Mouse (Mus musculus) urinary bladder, adult 2 months (tissue): ENCODE measurements around the gene Mfsd5. TPM values are rescaled to one million over a fixed set of nuclear protein-coding genes. Genes with fewer than 3 reads are reported as not detected.

Experiments used
- DNase-seq: peaks from one replicate; pipeline ENCODE4 v3.0.0; 2022; ENCODE audit warnings: low spot score
- polyA plus RNA-seq: library from polyadenylated mRNA; depleted of rRNA; stranded (reverse); fragments of >200 nt; gene quantifications from 2 replicates; pipeline ENCODE4 v1.2.3, GENCODE M21; 2012

Gene Mfsd5
- polyA plus RNA-seq, 1 experiment, result 64.4 TPM

DNA sequence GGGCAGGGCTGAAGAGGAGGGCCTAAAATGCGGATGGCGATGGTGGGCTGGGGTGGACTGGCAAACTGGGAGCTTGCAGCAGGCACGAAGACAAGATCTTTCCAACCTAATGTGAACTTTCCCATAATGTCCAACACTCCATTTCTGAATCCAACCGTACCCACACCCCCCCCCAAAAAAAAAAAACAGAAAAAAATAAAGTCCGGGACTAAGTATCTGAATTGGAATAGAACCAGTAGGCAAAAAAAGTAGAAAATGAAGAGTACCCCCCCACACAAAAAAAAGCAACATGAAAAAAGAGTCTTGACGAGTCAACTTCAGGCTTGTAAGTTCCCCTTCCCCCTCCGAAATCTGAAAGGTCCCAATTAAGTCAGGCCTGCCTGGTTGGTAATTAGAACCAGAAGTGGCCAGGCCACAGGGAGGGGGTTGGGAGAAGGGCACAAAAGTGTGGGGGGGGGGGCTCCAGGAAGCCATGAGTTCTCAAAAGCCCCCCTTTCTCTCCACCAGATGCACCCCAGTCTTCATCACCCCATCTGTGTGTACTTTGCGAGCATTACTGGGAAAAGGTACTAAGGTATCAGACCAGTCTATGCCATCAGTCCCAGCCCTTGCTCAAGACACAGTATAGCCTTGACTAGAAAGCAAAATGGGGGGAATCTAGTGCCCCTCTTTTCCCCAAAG lies 31.0 kb upstream of the Mfsd5 start:
- DNase-seq, result no peak

DNA sequence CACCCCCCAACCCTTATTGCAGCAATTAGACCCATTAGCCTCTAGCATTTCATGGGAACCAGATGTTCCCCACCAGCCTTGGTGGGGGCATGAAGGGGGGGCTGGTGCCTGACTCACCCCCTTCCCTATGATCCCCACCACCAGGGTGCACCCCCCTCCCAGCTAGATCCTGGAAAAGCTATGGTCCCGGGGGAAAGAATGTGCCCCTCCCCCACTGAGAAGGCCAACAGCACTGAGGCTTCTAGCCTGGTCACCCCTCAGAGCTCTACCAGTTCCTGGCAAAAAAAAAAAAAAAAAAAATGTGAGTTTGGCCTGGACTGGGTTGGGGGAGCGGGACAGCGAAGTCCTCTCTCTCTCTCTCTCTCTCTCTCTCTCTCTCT lies 30.5 kb upstream of the Mfsd5 start:
- no peak for DNase-seq

DNA sequence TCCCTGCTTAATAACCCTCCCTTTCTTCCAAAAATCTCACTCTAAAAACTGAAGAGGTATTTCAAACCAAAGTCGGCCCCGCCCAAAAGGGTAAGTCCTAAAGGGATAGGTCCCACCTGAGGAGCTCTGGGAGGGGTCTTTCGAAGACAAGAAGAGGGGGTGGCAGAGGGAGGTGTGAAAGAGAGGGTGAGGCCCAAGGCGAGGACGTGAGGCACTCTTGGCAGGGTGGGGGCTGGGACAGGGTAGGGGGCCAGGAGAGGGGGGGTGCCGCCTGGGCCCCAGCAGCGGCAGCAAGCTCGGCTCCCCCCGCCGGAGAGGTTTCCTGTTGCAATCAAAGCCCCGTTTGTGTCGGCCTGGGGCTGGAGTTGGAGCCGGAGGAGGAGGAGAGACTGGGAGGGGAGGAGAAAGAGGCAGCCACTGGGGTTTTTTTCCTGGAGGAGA lies 30.0 kb upstream of the Mfsd5 start:
- DNase-seq, result no peak

DNA sequence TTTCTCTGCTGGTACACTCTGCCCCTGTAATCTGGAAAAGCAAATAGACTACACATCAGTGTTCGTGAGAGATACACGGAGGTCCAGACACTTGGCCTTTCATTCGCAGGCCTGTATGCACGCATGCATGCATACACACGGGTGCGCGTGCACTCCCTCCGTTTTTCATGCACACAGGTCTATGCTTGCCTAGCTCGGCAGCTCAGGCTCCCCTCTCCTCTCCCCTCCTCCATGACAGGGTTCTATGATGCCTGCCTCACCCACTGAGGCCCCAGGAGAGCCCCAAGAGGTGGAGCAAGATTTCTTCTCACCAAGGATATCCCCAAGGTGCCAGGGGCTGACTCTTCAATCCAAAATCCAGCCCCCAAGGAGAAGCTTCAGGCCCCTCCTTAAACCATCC lies 29.3 kb upstream of the Mfsd5 start:
- DNase-seq, result no peak

DNA sequence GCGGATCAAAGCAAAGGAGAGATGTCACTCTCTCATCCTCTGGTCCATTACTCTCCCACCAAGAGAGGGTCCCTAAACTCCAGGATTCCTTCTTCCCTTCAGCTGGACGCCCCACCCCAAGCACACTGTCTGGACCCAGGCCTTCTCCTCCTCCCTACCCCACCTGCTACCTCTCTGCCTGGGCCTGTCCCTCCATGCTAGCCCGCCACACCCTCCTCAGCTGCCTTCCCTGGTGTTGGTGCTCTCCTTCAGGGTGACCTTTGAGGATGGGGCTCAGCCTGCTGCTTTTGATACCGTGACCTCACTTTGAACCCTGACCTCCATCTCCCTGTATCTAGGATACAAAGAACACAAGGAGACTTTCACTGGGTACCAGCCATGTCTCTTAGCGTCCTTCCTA lies 28.7 kb upstream of the Mfsd5 start:
- DNase-seq, result no peak

DNA sequence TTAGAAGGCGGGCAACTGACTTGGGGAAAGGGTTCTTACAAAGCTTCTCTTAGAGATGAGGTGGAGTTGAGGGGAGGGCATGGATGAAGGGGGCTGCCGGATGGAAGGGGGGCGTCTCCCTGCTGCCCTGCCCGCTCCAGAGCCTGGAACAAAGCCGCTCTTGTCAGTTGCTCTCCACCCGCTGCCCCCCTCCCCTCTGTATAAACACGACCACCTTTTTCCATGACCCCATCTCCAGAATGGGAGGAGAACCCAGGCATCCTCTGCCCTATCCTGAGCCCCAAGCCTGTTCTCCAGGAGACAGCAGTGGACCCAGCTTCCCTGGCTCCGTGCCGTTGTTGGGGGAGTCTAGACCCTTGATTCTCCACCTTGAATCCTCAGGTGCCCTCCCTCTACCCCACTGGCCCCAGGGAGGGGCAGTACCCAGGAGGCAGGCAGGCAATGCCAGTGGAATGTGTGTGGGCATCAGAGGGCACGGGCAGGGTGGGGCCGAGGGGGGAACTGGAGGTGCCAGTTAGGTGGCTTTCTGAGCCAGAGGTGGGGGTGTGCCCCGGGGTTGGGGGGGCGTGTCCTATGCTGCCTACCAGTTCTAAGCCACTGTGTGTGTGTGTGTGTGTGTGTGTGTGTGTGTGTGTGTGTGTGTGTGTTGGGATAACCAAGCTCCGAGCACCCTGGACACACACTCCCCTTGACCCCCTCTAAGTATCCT lies 23.6 kb upstream of the Mfsd5 start:
- no peak for DNase-seq

DNA sequence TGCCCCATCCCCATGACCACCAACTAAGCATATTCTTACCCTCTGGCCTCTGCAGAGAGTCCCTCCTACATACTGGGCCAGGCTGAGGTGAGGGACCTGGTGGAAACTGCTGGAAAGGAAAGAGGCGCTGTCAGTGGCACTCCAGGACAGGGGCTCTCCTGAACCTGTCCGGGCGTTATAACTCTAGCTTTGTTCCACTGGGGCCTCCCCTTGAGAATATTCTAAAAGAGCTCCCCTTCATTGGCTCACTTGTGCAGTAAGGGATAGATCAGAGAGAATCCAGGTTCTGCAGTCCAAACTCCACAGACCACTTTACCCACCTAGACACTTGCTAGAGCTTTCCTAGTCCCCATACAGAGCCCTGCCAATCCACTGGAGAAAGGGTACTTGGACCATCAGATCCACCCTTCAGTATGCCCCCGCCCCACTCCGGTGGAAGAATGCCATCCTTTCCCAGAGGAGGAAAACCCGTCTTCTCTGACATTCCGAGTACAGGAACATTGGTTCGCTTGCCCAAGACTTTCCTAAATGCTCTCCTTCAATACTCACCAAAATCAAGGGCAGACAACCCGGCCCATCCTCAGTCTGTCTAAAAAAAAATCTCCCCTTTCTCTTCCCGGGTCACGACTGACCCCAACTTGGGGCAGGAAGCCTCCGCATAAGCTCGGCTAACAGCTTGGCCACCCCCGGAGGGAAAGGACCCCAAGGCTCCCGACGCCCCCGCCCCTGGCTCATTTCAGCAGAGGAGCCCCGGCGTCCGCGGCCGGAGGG lies 22.6 kb upstream of the Mfsd5 start:
- DNase-seq, result no peak

DNA sequence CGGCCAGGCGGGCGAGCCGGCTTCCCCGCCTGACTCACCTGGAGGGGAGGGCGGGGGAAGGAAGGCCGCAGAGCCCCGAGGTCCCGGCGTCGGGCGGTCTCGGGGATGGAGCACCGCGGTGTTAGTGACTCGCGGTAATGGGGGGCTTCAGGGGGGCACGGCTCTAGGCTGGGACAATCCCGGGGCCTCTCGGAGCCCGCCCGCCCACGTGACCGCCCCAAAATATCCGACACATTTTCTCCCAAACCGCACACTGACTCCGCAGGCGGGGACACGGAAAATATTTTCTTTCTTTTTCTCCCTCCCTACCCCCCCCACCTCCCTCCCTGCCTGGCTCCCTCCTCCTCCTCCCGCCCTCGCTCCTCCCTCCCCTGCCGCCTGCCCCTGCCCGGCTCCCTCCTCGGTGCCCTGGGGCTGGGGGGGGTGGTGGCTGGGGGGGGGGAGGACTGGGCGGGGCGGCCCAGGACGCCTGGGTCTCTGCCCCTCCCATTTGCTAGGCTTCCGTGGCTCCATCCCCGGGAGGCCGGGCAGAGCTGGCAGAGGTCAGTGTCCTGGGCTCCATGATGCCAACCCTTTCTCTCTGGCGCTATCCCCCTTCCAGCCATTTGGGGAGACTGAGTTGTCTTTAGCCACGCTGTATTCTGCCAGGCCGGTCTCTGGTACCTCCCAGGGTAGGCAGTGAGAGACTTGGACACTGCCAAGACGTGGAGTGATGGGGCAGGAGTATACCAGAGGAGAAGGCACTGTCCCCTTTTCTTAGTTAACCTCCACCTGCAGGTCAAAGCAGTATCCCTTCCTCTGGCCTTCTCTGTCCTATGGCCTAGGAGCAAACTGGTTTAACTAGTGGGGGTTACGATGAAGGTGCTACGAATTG lies 21.8 kb upstream of the Mfsd5 start, which contains the start of gene Rarg:
Rarg (minus strand) TSS at position 316 of the 874 bp plus-strand sequence.
- no peak for DNase-seq

DNA sequence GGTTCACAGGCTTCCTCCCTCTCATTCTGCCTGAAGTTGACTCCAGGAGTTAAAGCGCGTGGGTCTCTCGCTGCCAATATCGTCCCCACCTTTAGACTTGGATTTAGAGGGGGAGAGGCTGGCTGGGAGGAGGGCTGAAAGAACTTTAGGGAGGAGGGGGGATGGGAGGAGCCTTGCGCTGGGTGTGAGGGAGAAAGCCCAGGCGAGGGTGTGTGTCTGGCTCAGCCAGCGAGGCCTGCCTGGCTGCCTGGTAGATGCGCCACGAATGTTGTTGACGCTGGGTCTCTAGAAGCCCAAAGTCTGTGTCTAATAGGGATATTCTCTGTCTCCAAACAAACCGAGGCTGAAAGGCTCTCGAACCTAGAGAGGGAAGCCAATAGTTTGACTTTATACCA lies 21.2 kb upstream of the Mfsd5 start:
- no peak for DNase-seq

DNA sequence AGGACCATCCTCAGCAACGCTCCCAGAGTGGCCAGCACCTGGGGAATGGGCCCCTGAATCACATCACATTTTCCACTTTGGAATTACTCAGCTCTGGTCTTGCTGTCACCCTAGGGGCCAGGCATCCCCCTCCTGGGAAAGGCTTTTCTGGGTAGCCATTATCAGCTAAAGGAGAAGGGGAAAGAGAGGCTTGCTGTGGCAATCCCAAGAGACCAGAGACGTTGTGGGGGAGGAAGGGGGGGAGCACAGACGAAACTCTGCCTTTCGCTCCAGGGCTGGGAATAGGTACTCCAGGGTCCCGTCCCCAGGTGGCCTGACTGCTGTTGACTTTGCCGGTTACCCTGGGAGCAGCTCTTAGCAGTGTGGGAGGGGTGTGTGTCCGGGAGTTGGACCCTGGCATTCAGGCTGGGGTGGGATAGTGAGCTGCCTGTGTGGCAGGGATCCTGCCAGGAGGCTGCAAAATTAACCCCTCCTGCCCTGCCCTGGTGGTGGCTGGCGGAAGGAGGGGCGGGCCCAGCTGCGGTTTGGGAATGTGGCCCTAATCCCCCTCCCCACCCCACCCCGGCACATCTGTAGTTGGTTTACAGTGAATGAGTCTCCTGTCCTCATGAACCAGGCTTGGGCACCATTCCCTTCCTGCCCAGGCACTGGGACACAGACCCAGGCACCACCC lies 20.5 kb upstream of the Mfsd5 start:
- DNase-seq, result no peak

DNA sequence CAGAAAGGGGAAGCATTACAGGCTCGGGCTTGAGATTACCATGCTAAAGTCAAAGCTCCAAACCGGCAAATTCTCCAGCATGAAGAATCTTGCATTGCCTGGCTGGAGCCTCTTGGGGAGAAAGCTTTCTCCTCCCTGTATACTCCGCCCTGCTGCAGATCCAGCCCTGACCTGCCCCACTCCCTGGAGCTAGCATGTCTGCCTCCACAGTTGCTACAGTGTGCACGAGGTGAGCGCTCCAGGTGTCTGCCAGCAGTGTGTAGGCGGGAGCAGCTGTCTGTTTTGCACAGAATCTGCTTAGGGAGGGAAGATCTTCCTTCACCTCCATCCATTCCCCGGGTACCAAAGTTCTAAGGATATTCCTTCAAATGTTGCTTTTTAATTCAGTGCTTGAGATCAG lies 16.7 kb upstream of the Mfsd5 start:
- DNase-seq, result no peak

DNA sequence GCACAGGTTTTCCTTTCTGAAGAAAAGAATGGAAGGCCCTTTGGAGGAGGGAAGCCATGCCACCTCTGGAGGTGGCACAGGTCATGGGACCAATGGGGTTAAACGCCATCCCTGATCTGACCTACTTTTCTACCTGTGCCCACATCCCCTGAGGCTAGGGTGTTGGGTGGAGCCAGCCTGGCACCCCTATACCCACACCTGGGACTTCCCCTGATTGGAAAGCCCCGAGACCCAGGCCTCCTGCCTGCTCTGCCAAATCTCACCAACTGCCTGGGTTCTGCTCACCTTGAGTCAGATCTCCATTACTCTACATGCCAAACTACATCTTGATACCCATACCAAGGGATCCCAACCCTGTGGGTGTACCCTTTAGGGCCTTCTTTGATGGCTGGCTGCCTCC lies 16.2 kb upstream of the Mfsd5 start:
- no peak for DNase-seq

DNA sequence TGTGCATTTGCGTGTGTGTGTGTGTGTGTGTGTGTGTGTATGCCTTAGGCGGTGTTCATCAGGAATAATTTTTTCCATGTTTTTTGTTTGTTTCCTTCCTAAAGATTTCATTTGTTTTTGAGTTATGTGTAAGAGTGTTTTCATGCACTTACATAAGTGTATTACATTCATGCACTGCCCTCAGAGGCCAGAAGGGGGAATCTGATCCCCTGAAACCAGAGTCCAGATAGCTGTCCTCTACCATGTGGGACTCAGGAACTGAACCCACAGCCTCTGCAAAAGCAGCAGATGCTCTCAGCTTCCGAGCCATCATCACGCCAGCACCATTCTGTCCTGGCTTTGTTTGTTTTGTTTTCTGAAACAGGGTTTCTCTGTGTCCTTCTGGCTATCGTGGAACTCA lies 13.7 kb upstream of the Mfsd5 start:
- DNase-seq, result no peak

DNA sequence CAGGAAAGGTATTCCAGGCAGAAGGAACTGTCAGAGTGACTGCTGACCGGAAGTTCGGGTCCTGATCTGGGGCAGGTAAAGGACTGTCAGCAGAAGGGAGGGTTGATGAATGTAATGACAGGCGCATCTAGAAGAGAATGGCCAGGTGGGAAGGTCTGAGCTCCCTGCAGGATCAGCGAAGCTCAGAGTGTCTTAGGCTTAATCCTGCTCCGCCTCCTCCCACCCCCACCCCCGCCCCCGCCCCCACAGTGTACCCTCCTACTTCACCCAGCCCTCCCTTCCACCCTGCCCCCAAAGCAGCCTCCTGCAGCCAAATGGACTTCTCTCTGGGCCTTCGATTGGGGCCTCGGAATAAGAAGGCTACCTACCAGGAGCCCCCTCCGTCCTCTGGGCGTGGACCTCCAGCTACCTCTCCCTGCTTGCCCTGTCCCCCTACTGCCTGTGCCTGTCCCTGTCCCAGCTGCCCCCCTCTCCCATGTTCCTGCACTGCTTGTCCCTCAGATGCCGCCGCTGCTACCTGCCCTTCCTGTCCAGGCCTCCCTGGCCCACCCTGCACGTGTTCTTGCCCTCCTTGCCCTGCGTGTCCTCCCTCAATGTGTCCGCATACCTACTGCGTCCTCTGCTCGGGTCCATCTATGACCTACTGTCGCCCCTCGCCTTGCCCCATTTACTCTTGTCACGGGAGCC lies 8.8 kb upstream of the Mfsd5 start, which contains the start of gene Gm9918:
Gm9918 (plus strand) TSS at position 290 of the 687 bp plus-strand sequence.
- no peak for DNase-seq

DNA sequence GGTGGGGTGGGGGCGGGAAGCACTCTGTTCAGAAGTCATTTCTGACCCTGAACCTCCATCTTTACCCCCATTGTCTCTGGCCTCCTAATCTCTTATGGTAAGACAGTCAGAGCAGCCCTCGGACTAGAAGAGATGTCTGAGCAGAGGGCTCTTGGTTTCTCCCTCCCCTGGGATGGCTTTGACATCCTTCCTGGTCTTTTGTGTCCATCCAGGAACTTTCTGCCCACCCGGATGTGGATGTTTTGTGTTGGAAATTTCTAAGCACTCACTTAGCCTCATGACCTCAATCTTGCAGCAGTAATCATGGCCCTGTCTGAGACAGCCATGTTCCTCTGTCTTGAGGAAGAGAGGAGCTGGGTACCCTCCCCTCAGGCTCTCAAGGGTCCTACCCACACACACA lies 7.8 kb upstream of the Mfsd5 start:
- DNase-seq, result no peak

DNA sequence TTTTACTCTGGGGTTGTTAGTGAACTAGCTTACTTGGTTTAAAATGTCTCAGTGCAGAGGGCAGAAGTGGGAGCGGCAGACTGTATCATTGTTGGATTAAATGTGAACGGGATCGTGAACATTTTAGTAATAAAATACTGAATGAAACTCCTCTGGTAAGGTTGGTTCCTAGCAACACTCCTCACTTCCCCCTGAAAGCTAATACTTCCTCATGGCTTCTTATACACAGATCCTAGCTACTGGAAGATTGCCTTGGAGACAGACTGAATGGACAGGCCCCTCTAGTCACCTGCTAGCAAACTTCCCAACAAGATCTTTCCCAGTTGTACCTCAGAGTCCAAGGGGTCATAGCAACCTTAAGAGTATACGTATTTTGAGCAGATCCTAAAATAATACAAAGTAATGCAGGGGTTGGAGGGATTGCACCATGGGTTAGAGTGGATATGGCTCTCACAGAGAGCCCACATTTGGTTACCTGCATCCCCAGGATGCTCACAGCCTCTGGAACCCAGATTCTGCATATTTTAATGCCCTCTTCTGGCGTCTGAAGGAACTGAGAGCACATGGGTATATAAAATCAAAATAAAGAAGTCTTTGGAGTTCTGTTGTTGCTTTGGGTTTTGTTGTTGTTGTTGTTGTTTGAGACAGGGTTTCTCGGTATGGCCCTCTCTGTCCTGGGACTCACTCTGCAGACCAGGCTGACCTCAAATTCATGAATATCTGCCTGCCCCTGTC lies 5.1 kb upstream of the Mfsd5 start:
- no peak for DNase-seq

DNA sequence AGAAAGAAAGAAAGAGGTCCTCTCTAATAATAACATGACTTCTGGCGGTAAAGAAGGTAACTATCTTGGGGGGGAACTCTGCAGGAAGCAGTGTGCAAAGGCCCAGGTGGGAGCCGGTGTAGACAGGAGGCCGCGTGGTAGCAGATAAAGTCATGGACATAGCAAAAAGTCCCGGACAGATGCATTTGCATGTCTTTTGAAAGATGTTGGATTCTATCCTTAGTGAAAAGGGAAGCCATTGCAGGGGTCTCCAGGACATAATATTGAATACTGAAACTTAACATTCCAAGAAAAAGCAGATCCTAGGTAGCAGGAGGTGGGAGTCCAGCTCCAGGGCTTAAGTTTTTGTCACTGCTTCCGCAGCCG lies 545 bp upstream of the Mfsd5 start:
- DNase-seq, result no peak

DNA sequence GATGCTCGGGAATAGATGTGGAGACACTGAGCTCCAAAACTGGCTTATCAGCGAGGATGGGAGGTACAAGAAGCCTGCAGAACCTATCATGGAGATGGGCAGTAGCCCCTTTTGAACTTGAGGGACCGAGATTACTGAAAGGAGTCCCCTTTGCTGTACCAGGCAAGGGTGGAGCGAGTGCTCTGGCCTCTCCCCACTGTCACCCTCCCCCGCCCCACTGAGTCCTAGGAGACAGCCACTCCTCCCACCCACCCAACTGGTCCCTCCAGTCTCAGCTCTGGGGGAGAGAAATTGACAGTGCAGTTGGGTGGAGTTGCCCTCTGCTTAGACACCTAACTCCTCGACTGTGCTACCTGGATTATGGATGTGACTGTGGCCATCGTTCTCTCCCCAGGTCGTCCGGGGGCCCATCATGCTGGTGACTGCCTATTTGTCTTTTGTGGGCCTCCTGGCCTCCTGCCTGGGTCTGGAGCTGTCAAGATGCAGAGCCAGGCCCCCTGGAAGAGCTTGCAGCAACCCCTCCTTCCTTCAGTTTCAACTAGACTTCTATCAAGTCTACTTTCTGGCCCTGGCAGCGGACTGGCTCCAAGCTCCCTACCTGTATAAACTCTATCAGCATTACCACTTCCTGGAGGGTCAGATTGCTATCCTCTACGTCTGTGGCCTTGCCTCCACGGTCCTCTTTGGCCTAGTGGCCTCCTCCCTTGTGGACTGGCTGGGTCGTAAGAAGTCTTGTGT lies 698 bp downstream of the Mfsd5 start:
- no peak for DNase-seq

DNA sequence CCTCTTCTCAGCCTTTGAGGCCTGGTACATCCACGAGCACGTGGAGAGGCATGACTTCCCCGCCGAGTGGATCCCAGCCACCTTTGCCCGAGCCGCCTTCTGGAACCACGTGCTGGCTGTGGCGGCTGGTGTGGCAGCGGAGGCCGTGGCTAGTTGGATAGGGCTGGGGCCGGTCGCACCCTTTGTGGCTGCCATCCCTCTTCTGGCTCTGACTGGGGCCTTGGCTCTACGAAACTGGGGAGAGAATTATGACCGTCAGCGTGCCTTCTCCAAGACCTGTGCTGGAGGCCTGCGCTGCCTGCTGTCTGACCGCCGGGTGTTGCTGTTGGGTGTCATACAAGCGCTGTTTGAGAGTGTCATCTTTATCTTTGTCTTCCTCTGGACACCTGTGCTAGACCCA lies 1.4 kb downstream of the Mfsd5 start:
- no peak for DNase-seq
